Mouse (Mus musculus) lung, postnatal 0 days (tissue): ENCODE measurements around the gene Eno3.

Experiments
- CTCF ChIP-seq: IDR thresholded peaks from 2 replicates; pipeline ENCODE4 v1.5.1; 2016; ENCODE audit warnings: antibody characterized with exemption, mild to moderate bottlenecking
- EP300 ChIP-seq: IDR thresholded peaks from 2 replicates; pipeline ENCODE4 v1.6.1; 2016; ENCODE audit warnings: antibody characterized with exemption, mild to moderate bottlenecking, control low read depth

DNA sequence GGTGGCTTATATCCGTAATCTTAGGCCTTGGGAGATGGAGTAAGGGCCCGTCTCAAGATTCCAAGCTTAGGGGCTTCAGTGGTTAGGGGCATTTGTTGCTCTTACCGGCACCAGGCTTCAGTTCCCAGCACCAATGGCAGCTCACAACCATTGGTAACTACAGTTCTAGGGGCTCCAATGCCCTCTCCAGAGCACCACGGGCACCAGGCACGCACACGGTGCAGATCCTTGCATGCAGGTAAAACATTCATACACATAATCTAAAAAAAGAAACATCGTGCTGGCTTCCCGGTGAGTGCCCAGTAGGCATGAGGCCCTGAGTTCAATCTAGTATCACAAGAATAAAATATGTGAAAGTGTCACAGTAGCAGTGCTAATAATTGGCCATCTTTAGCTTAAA, 6.1 kb downstream of the Eno3 start:
- TF ChIP-seq CTCF (no peak), EP300 (no peak)
